Mouse (Mus musculus) forebrain, embryonic 14.5 days (tissue): Measurements from ENCODE around the gene BC037034. TPM values are rescaled to one million over a fixed set of nuclear protein-coding genes. Genes with fewer than 3 reads are reported as not detected.
A peak's percentile ranks its signal among the peaks of the same experiment; 100 is the strongest.

Experiments
- ATAC-seq: fragments of 200-750 bp; cut with Nextera tagmentation; 2 replicates; pipeline ENCODE4 v1.8.0; 2017; ENCODE audit warnings: mild to moderate bottlenecking, moderate library complexity
- DNase-seq: peaks from one replicate; pipeline ENCODE4 v3.0.0-alpha.2; 2015; ENCODE audit warnings: low spot score
- H3K27ac ChIP-seq: fragments of 300-500 bp; sonication (generic); 2 replicates; pipeline ENCODE4 v1.5.1; 2014; ENCODE audit warnings: low read depth, mild to moderate bottlenecking, control low read depth, low read length, moderate library complexity
- H3K27me3 ChIP-seq: fragments of 300-500 bp; sonication (generic); replicated peaks from 2 replicates; pipeline ENCODE4 v1.6.1; 2014; ENCODE audit warnings: low read length, control low read depth, mixed read lengths; ENCODE audit not compliant: control insufficient read depth, insufficient read depth
- H3K36me3 ChIP-seq: fragments of 300-500 bp; sonication (generic); 2 replicates; pipeline ENCODE4 v1.6.1; 2014; ENCODE audit warnings: low read length, control low read depth; ENCODE audit not compliant: control insufficient read depth, insufficient read depth
- H3K4me1 ChIP-seq: fragments of 300-500 bp; sonication (generic); 2 replicates; pipeline ENCODE4 v1.6.1; 2014; ENCODE audit warnings: antibody characterized with exemption, low read length, control low read depth; ENCODE audit not compliant: control insufficient read depth, insufficient read depth
- H3K4me2 ChIP-seq: fragments of 300-500 bp; sonication (generic); 2 replicates; pipeline ENCODE4 v1.6.1; 2014; ENCODE audit warnings: mild to moderate bottlenecking, control low read depth, low read length
- H3K4me3 ChIP-seq: fragments of 300-500 bp; sonication (generic); 2 replicates; pipeline ENCODE4 v1.5.1; 2014; ENCODE audit warnings: low read depth, low read length, control low read depth
- H3K9ac ChIP-seq: fragments of 300-500 bp; sonication (generic); 2 replicates; pipeline ENCODE4 v1.6.1; 2014; ENCODE audit warnings: mild to moderate bottlenecking, low read length, control low read depth, moderate library complexity
- H3K9me3 ChIP-seq: fragments of 300-500 bp; sonication (generic); replicated peaks from 2 replicates; pipeline ENCODE4 v1.6.1; 2016; ENCODE audit warnings: low read length, control low read depth, mixed read lengths; ENCODE audit not compliant: control insufficient read depth
- WGBS: fragments of 180-500 bp; shearing (Covaris S2); extraction: QIAGEN DNeasy Blood & Tissue Kit; methylation state at CpG from one replicate; pipeline ENCODE4 v1.1.7; 2014; 5-methylcytosine and 5-hydroxymethylcytosine counted together
- polyA plus RNA-seq: library from polyadenylated mRNA; unstranded; fragments of >200 nt; fragmentation: Nextera tagmentation; extraction: Ambion mirVana; gene quantifications from 2 replicates; pipeline ENCODE4 v1.2.1, GENCODE M21; 2014

BC037034 gene
- polyA plus RNA-seq, 1 experiment from 2014 or later = 8.9 TPM

DNA sequence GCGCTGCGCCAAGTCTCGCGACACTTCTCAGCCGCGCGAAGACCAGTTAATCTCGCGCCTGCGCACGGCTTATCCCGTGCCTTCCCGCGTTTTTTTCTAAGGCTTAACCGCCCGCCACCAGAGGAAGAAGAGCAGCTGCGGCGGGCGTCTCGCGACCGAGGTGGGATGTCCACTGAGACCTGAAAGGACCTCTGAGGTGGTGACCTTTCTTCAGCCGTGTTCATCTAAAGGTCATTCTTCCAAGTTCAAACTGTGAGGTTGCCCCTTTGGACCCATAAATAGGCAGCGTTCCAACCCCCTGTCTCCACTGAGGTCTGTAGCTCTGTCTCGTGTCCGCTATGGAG, 16.6 kb upstream of the BC037034 start:
- H3K9ac ChIP-seq = no peak overlapping the region
- peak overlapping the region; percentile 86; the same call in 1 of the 2 replicates for H3K4me3 ChIP-seq
- H3K36me3 ChIP-seq = peaks cover 15% of the 10 kb centered on the region; the same call in 1 of the 2 replicates
- H3K4me2 ChIP-seq = peak overlapping the region; percentile 83
- 30% methylated on average over 24 of the region's 26 CpGs for WGBS
- no peak overlapping the region for H3K27ac ChIP-seq
- 0 out of 2 replicates have a peak, but pooled peaks cover 8% of the 10 kb centered on the region for H3K9me3 ChIP-seq
- H3K4me1 ChIP-seq = peaks cover 32% of the 10 kb centered on the region
- no peak for DNase-seq
- no peak for ATAC-seq
- H3K27me3 ChIP-seq = no peaks in the 10 kb centered on the region

DNA sequence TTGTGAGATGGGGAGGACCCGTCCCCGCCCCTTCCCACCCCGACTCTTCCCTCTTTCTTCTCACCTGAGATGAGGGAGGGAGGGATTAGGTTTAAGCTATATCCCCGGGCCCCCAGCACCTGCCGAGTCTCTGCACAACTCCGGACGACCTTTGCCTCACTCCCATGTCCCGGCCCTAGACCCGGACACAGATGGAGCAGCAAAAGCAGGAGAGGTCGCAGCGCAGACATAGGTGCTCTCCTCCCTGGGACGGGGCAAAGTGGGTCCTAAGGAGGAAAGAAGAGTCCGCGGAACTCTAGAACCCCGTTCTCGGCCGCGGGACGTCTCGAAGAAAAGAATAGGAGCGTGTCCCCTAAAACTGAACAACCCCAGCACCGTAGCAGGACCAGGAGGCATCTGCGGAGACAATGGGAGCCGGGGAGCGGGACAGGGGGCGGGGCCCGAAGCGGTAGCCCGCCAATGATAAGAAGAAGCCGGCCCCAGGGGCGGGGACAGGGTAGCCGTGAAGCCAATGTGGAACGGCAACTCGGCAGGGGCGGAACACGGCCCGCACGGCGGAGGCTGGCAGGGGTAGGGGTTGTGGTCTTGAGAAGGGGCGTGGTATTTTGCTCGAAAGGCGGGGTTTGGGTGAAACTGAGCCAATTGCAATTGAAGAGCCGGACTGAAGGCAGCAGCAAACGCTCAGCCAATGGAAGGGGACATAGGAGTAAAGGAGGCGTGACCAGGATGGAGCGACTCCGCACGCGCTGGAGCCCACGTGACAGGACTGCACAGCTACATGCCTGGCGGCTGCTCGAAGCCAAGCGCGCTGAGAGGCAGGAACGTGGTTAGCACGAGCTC, 16.0 kb upstream of the BC037034 start, which contains the start of the genes Gm43720, Gpc2 and Stag3:
TSS of gene Gm43720 (minus strand) at position 374 of the 840 bp plus-strand sequence.
TSS of gene Gpc2 (minus strand) at position 421 of the 840 bp plus-strand sequence.
TSS of gene Stag3 (plus strand) at position 656 of the 840 bp plus-strand sequence.
- DNase-seq = peak; percentile 99
- no peaks in the 10 kb centered on the region for H3K27me3 ChIP-seq
- under 1% methylated on average over 56 of the region's 56 CpGs for WGBS
- 0 out of 2 replicates have a peak, but pooled peaks cover 8% of the 10 kb centered on the region for H3K9me3 ChIP-seq
- H3K9ac ChIP-seq = peak within 1 kb of the TSS; percentile 97
- peaks cover 20% of the 10 kb centered on the region; the same call in 1 of the 2 replicates for H3K36me3 ChIP-seq
- peak; percentile 99 for ATAC-seq
- peaks cover 37% of the 10 kb centered on the region for H3K4me1 ChIP-seq
- peak within 1 kb of the TSS; percentile 83 for H3K4me2 ChIP-seq
- peak within 1 kb of the TSS; percentile 86 for H3K4me3 ChIP-seq
- peak within 1 kb of the TSS; percentile 78 for H3K27ac ChIP-seq

DNA sequence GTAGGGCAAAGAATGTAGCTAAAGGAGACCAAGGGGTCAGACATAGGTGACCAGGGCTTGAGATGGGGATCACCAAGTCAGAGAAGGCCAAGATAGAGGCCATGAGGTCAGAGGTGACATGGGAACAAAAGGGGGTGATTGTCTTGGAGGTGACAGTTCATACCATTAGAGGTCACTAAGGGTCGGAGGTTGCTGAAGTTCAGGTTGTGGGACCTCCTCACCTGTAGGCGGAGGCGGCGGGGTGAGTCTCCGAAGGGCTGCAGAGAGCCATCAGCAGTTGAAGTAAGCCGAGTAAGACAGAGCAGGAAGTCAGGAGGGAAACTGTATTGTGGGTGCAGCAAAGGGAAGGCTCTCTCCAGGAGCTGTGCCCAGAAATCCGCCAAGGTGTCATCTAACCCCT, 14.2 kb upstream of the BC037034 start:
- WGBS = 87% methylated on average over 7 of the region's 7 CpGs
- H3K4me1 ChIP-seq = peaks cover 39% of the 10 kb centered on the region
- H3K9ac ChIP-seq = peak overlapping the region; percentile 97
- 0 out of 2 replicates have a peak, but pooled peaks cover 8% of the 10 kb centered on the region for H3K9me3 ChIP-seq
- no peaks in the 10 kb centered on the region for H3K27me3 ChIP-seq
- H3K4me3 ChIP-seq = peak overlapping the region; percentile 86
- H3K36me3 ChIP-seq = peaks cover 25% of the 10 kb centered on the region
- 0 out of 2 replicates have a peak overlapping the region, but pooled peaks have one; percentile 5 for H3K27ac ChIP-seq
- peak overlapping the region; percentile 83 for H3K4me2 ChIP-seq
- ATAC-seq (no peak), DNase-seq (no peak)

- Histone ChIP-seq H3K27me3 (no peaks in the 10 kb centered on the region), H3K9me3 (0 out of 2 replicates have a peak, but pooled peaks cover 2% of the 10 kb centered on the region), H3K9ac (peak overlapping the region; percentile 65), H3K4me3 (peak overlapping the region; percentile 37), H3K4me1 (peaks cover 39% of the 10 kb centered on the region), H3K4me2 (peak overlapping the region; percentile 73), H3K27ac (0 out of 2 replicates have a peak overlapping the region, but pooled peaks have one; percentile 9), H3K36me3 (peaks cover 25% of the 10 kb centered on the region)
- ATAC-seq (no peak), DNase-seq (peak; percentile 36)
- WGBS = 8% methylated on average over 41 of the region's 41 CpGs
These were observed 11.6 kb upstream of the BC037034 start for GRCm38 (mm10) chr5:138275216-138276050.

GRCm38 (mm10) chr5:138274186-138274585, 10.4 kb upstream of the BC037034 start:
- DNase-seq (no peak), ATAC-seq (no peak)
- Histone ChIP-seq H3K4me3 (no peak overlapping the region), H3K4me2 (no peak overlapping the region), H3K9ac (no peak overlapping the region), H3K9me3 (no peaks in the 10 kb centered on the region), H3K27ac (no peak overlapping the region), H3K4me1 (peaks cover 39% of the 10 kb centered on the region), H3K36me3 (peaks cover 25% of the 10 kb centered on the region), H3K27me3 (no peaks in the 10 kb centered on the region)
- 61% methylated on average over 8 of the region's 8 CpGs for WGBS

DNA sequence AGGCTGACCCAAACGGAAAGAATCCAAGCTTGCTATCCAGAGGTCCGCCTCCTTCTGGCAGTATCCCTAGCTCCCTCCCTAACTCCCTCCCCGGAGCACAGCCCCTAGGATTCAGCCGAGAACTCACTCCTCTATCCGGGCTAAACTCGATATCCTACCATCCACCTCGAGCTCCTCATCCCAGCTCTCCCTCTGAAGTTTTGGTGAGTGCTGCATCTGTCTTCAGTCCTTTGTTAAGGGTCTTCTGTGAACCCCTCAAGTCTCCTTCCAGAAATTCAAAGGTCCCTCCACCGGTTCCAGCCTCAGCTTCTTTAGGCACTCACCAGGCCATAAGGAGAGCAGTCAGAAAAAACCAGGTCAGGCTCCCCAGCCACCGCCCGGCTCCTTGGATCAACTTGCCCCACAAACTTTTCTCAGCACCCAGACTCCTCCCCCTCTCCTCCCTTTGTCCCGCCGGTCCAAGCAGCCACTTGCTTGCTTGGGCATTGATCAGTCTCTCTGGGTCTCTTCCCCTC, 8.6 kb upstream of the BC037034 start, which contains the start of gene Gal3st4:
TSS of gene Gal3st4 (minus strand) at position 432 of the 515 bp plus-strand sequence.
- ATAC-seq = peak; percentile 45; the same call in 1 of the 2 replicates
- Histone ChIP-seq H3K4me2 (peak within 1 kb of the TSS; percentile 34), H3K9me3 (no peaks in the 10 kb centered on the region), H3K4me1 (peaks cover 28% of the 10 kb centered on the region), H3K27ac (no peak within 1 kb of the TSS), H3K4me3 (0 out of 2 replicates have a peak within 1 kb of the TSS, but pooled peaks have one; percentile 0), H3K36me3 (peaks cover 18% of the 10 kb centered on the region), H3K9ac (peak within 1 kb of the TSS; percentile 29; the same call in 1 of the 2 replicates), H3K27me3 (no peaks in the 10 kb centered on the region)
- DNase-seq = peak; percentile 24
- WGBS = 1% methylated on average over 12 of the region's 12 CpGs

DNA sequence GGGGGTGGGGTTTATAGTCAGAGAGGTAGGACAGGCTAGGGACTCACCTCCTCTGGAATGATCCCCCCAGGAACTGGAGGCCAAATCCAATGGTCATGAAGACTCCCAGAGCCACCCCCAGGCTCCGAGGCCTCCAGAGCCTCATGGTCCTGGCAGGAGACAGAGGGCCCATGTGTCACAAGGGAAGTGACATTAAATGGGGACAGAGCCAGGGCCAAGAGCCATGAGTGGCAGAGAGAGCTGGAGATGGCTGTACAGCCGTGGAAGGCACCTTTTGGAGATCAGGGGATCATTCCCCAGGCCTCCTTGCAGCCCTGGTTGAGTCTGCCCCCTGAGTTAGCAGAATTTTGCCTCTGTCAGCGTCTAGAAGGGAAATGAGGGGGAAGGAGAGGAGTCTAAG, 7.4 kb upstream of the BC037034 start:
- ATAC-seq (no peak), DNase-seq (no peak)
- 53% methylated on average over 3 of the region's 3 CpGs for WGBS
- Histone ChIP-seq H3K27ac (no peak overlapping the region), H3K4me1 (peaks cover 16% of the 10 kb centered on the region), H3K36me3 (peaks cover 11% of the 10 kb centered on the region), H3K9me3 (no peaks in the 10 kb centered on the region), H3K9ac (no peak overlapping the region), H3K4me2 (no peak overlapping the region), H3K27me3 (no peaks in the 10 kb centered on the region), H3K4me3 (no peak overlapping the region)

DNA sequence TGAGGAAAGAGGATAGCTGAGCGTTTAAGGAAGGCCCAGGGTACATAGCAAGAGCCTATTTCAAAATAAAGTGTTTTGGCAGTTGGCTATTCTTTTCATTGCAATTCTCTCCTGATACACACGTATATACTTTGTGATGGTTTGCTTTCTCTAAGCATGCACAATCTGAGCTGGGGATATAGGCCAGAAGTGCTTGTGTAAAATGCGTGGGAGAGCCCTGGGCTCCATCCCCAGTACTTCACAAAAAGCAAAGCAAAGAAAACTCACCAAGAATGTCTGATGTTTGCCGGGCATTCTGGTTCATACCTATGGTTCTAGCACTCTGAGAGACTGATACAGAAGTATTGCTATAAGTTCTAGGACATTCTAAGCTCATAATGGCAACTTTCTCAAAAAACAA, 5.1 kb upstream of the BC037034 start:
- no peaks in the 10 kb centered on the region for H3K27me3 ChIP-seq
- no peak overlapping the region for H3K4me3 ChIP-seq
- ATAC-seq (no peak), DNase-seq (no peak)
- H3K36me3 ChIP-seq = peaks cover 4% of the 10 kb centered on the region
- H3K9me3 ChIP-seq = no peaks in the 10 kb centered on the region
- no peak overlapping the region for H3K27ac ChIP-seq
- peaks cover 3% of the 10 kb centered on the region; the same call in 1 of the 2 replicates for H3K4me1 ChIP-seq
- 82% methylated on average over 4 of the region's 4 CpGs for WGBS
- no peak overlapping the region for H3K4me2 ChIP-seq
- no peak overlapping the region for H3K9ac ChIP-seq
